9 mouse cellular contexts compared by ENCODE assay signal in genomic region chr5:147306638-147307397, GRCm38 (mm10). TPM values are rescaled to one million over a fixed set of nuclear protein-coding genes. Genes with fewer than 3 reads are reported as not detected.
DNase-seq lines count a peak whose midpoint lies in the region; ATAC-seq and TF ChIP-seq lines count a peak whose summit lies in the region.
"Had no signal": no experiment of that assay in that cellular context is flagged by ENCODE, and none has a peak within 500 bp of the region (broad histone marks: within the 10 kb centered on the region; RNA-seq: fewer than 3 reads in every experiment).

Cdx2 (minus strand) TSS chr5:147307270.

- ATAC-seq in lung, embryonic 14.5 days (ENCODE audit: insufficient read depth): peak; percentile 17; the same call in 1 of the 2 replicates
- ATAC-seq in embryonic facial prominence, embryonic 14.5 days (ENCODE audit: low read depth): no peak
- ATAC-seq in limb, embryonic 13.5 days (ENCODE audit: low FRiP score, low read depth): peak; percentile 9; the same call in 1 of the 2 replicates
- ATAC-seq in stomach, embryonic 15.5 days (ENCODE audit: insufficient read depth, low FRiP score, low read depth): peak; percentile 40; the same call in 1 of the 2 replicates
- ATAC-seq in monocyte, adult 5-6 weeks (replicated peaks; ENCODE audit: insufficient number of reproducible peaks, low FRiP score, low TSS enrichment, poor library complexity, severe bottlenecking): no peak

- DNase-seq in lung, embryonic 14.5 days: no peak
- DNase-seq in lung, adult 2 months: no peak
- no peak for DNase-seq in embryonic facial prominence, embryonic 14.5 days (ENCODE audit: low spot score)
- no peak for DNase-seq in layer of hippocampus, adult 11-12 months (ENCODE audit: low spot score)
- DNase-seq: cerebellum, postnatal 36 days; kidney, adult 8-10 months had no signal

- no peaks in the 10 kb centered on the region for H3K36me3 ChIP-seq in lung, embryonic 14.5 days (ENCODE audit: insufficient read depth)
- no peaks in the 10 kb centered on the region for H3K36me3 ChIP-seq in embryonic facial prominence, embryonic 14.5 days (ENCODE audit: control insufficient read depth, insufficient read depth, low read length)
- no peaks in the 10 kb centered on the region for H3K36me3 ChIP-seq in limb, embryonic 13.5 days
- no peaks in the 10 kb centered on the region for H3K36me3 ChIP-seq in stomach, embryonic 15.5 days

- under 1% methylated on average over 62 of the region's 63 CpGs for WGBS in lung, embryonic 14.5 days
- 1% methylated on average over 63 of the region's 63 CpGs for WGBS in lung, adult 2 months
- under 1% methylated on average over 47 of the region's 63 CpGs for WGBS in embryonic facial prominence, embryonic 14.5 days
- WGBS in limb, embryonic 13.5 days: under 1% methylated on average over 61 of the region's 63 CpGs
- under 1% methylated on average over 61 of the region's 63 CpGs for WGBS in stomach, embryonic 15.5 days

- H3K4me1 ChIP-seq in lung, embryonic 14.5 days (ENCODE audit: insufficient read depth): no peaks in the 10 kb centered on the region
- H3K4me1 ChIP-seq in lung, adult 2 months (ENCODE audit: control insufficient read depth, insufficient read depth, low read length): no peaks in the 10 kb centered on the region
- no peaks in the 10 kb centered on the region for H3K4me1 ChIP-seq in embryonic facial prominence, embryonic 14.5 days (ENCODE audit: control insufficient read depth, insufficient read depth, low read length)
- H3K4me1 ChIP-seq in limb, embryonic 13.5 days: peaks cover 31% of the 10 kb centered on the region
- peaks cover 19% of the 10 kb centered on the region for H3K4me1 ChIP-seq in stomach, embryonic 15.5 days

- peak within 1 kb of the TSS; percentile 8; the same call in 1 of the 2 replicates for H3K4me3 ChIP-seq in lung, embryonic 14.5 days (ENCODE audit: low read depth, low read length)
- H3K4me3 ChIP-seq in lung, adult 2 months (replicated peaks; ENCODE audit: extremely low read depth, low read depth, low read length): no peak within 1 kb of the TSS
- H3K4me3 ChIP-seq in embryonic facial prominence, embryonic 14.5 days (ENCODE audit: low read depth, low read length): peak within 1 kb of the TSS; percentile 18
- H3K4me3 ChIP-seq in limb, embryonic 13.5 days: peak within 1 kb of the TSS; percentile 30
- peak within 1 kb of the TSS; percentile 36 for H3K4me3 ChIP-seq in stomach, embryonic 15.5 days (replicated peaks)

- H3K4me2 ChIP-seq in lung, embryonic 14.5 days: peak within 1 kb of the TSS; percentile 32
- peak within 1 kb of the TSS; percentile 12; the same call in 1 of the 2 replicates for H3K4me2 ChIP-seq in embryonic facial prominence, embryonic 14.5 days (ENCODE audit: low read depth, low read length)
- peak within 1 kb of the TSS; percentile 52 for H3K4me2 ChIP-seq in limb, embryonic 13.5 days (replicated peaks)
- peak within 1 kb of the TSS; percentile 40 for H3K4me2 ChIP-seq in stomach, embryonic 15.5 days

- TF ChIP-seq CTCF in lung, embryonic 14.5 days (IDR thresholded peaks at IDR 0.05; ENCODE audit: low read depth): no peak
- TF ChIP-seq CTCF in lung, adult 2 months (IDR thresholded peaks at IDR 0.05; ENCODE audit: insufficient read depth, low read length): no peak

- H3K9ac ChIP-seq in lung, embryonic 14.5 days: no peak within 1 kb of the TSS
- no peak within 1 kb of the TSS for H3K9ac ChIP-seq in embryonic facial prominence, embryonic 14.5 days (ENCODE audit: low read depth, low read length)
- H3K9ac ChIP-seq in limb, embryonic 13.5 days: no peak within 1 kb of the TSS
- no peak within 1 kb of the TSS for H3K9ac ChIP-seq in stomach, embryonic 15.5 days

- no peak within 1 kb of the TSS for H3K27ac ChIP-seq in lung, embryonic 14.5 days (ENCODE audit: low read depth)
- H3K27ac ChIP-seq in embryonic facial prominence, embryonic 14.5 days (replicated peaks; ENCODE audit: low read depth, low read length): no peak within 1 kb of the TSS
- no peak within 1 kb of the TSS for H3K27ac ChIP-seq in limb, embryonic 13.5 days
- peak within 1 kb of the TSS; percentile 11; the same call in 1 of the 2 replicates for H3K27ac ChIP-seq in stomach, embryonic 15.5 days

- no peak for TF ChIP-seq POLR2A in lung, adult 2 months (IDR thresholded peaks at IDR 0.05; ENCODE audit: borderline replicate concordance, extremely low read depth, low read depth, low read length)

- peaks cover 100% of the 10 kb centered on the region for H3K27me3 ChIP-seq in lung, embryonic 14.5 days (ENCODE audit: insufficient read depth, low read length)
- H3K27me3 ChIP-seq in embryonic facial prominence, embryonic 14.5 days (replicated peaks; ENCODE audit: control insufficient read depth, insufficient read depth, low read length): peaks cover 100% of the 10 kb centered on the region
- H3K27me3 ChIP-seq in limb, embryonic 13.5 days: peaks cover 100% of the 10 kb centered on the region
- peaks cover 97% of the 10 kb centered on the region for H3K27me3 ChIP-seq in stomach, embryonic 15.5 days (replicated peaks)

- no peaks in the 10 kb centered on the region for H3K9me3 ChIP-seq in lung, embryonic 14.5 days (ENCODE audit: low read depth, low read length)
- H3K9me3 ChIP-seq in embryonic facial prominence, embryonic 14.5 days (ENCODE audit: control insufficient read depth, low read length): no peaks in the 10 kb centered on the region
- H3K9me3 ChIP-seq in limb, embryonic 13.5 days: no peaks in the 10 kb centered on the region
- H3K9me3 ChIP-seq in stomach, embryonic 15.5 days: no peaks in the 10 kb centered on the region

RNA-seq across cellular contexts. Expression of gene Cdx2, which starts in this region (rescaled TPM):
- polyA plus RNA-seq in lung, embryonic 14.5 days (2014; fragmentation: Nextera tagmentation; extraction: Ambion mirVana): not detected in 2 replicates
- 0.85 TPM in 1 of 2 replicates, not detected in the other for polyA plus RNA-seq in lung, adult 2 months (2012; rRNA removed)
- polyA plus RNA-seq in embryonic facial prominence, embryonic 14.5 days (2014; fragmentation: Nextera tagmentation; extraction: Ambion mirVana): not detected in 2 replicates
- polyA plus RNA-seq in limb, embryonic 13.5 days (2015; fragmentation: Nextera tagmentation; extraction: Ambion mirVana): 0.06 TPM in 1 of 2 replicates, not detected in the other
- polyA plus RNA-seq in stomach, embryonic 15.5 days (2015; fragmentation: Nextera tagmentation; extraction: Ambion mirVana): 8.1 and 9.8 TPM in 2 replicates
- total RNA-seq in monocyte, adult 5-6 weeks (2017): not detected in 3 replicates

Comparison
In these comparisons a context has a peak if more than half of its experiments do, and no peak if none do; other contexts are left out.
1. Peak in ATAC-seq, H3K4me3 ChIP-seq and H3K4me2 ChIP-seq in lung, embryonic 14.5 days; RNA of the gene not detected or under 1 TPM.
2. Peak in ATAC-seq, H3K4me3 ChIP-seq and H3K4me2 ChIP-seq in limb, embryonic 13.5 days; RNA of the gene not detected or under 1 TPM.